Mouse (Mus musculus): ENCODE results near the gene Ndufv3.

DNA sequence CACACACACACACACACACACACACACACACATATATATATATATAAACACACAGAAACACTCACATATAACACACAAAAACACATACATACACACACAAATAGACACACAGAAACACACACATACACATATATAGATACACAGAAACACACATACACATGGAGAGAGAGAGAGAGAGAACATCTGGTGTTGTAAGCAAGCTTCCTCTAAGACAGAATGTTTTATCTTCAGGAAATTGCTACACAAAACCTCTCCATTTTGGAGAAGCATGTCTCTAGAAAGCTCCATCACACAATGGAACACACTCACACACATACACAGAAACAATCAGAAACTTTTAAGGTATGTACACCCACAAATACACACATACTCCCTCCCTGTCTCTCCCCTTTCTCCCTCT is 28.6 kb upstream of the Ndufv3 start:
- TF ChIP-seq CTCF (IDR thresholded peaks at IDR 0.05; ENCODE audit: low read depth, low read length): no peak
- no peak for TF ChIP-seq POLR2A (IDR thresholded peaks at IDR 0.05; ENCODE audit: extremely low read depth, insufficient read depth, low read length)
